Mouse (Mus musculus): Measurements from ENCODE around the gene Srrm2.

DNA sequence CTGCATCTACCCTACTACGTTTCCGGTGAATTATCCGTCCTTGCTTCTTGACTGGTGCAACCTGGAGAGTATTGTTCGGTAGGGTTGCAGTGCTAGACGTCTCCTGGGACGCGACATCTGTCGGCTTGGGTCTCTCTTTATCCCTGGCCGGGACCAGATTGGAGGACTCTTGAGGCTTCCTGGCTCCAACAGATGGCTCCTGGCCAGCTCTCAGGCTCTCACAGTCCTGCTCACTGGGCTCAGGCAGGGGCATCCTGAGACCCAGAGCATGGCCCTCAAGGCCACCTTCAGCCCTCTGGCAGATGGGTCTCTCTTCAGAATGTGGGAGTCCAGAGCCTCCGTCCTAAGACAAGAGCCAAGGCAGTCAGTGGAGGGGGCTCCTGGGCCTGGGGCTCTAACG, 27.4 kb upstream of the Srrm2 start:
- no peak for TF ChIP-seq POLR2A (IDR thresholded peaks at IDR 0.05; ENCODE audit: extremely low read depth, insufficient read depth, low read length)
- no peak for TF ChIP-seq CTCF (IDR thresholded peaks at IDR 0.05; ENCODE audit: extremely low read depth, insufficient read depth, low read length)
